Mouse (Mus musculus) telencephalon, adult 2 months (tissue): ENCODE measurements around the gene Snapc4.
A peak's percentile ranks its signal among the peaks of the same experiment; 100 is the strongest.
"Not testable (repeated sequence)": the region's sequence is repeated elsewhere in the genome, so short reads cannot be mapped to it uniquely, and the experiment has no call there.

Experiments
- DNase-seq: peaks from one replicate; pipeline ENCODE4 v3.0.0-alpha.2; 2011; ENCODE audit warnings: low read depth, low spot score

Snapc4 gene

DNA sequence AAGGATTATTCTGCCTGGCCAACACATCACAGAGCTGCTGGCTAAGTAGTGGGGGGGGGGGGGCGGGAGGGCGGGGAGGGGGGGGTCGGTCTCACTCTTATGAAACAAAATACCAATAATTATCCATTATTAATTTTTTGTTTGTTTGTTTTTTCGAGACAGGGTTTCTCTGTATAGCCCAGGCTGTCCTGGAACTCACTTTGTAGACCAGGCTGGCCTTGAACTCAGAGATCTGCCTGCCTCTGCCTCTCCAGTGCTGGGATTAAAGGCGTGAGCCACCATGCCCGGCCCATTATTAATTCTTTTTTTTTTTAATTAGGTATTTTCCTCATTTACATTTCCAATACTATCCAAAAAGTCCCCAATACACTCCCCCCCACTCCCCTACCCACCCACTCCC is 418 bp upstream of the Snapc4 start:
- DNase-seq, result not testable (repeated sequence)

DNA sequence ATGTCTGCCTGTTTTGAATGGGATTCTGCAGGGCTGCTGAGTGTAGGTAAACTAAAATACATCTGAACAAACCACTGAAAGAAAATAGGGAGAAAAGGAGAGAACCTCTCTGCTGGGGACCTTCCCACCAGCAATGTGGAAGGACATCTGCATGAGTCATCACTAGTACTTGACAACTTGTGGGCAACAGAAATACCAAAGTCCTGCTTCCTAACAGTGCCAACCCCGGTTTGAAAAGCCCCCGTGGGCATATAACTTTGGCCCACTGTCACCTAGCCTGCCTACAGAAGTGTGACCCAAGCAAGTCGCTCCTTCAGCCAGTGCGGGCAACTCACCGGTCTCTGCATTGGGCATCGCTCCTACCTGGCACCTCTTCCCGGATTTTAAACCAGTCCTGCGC is 8.1 kb downstream of the Snapc4 start:
- no peak for DNase-seq

DNA sequence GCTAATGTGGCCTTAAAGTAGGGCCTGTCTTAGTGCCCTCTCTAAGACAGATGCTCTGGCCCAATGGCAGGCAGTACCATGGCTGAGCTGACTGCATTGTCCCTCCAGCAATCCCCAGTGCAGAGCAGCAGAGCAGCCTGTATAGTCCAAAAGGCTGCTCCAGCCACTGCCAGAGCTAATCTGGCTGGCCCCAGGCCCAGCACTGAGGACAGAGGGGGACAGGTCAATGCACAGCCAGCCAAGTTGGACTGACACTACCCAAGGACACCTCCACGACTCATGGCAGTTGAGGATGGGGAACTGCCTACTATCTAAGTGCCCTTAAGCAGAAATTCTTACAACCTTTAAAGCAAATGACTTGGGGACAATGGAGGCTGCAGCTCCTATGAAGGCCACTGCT is 11.9 kb downstream of the Snapc4 start:
- DNase-seq, result no peak

DNA sequence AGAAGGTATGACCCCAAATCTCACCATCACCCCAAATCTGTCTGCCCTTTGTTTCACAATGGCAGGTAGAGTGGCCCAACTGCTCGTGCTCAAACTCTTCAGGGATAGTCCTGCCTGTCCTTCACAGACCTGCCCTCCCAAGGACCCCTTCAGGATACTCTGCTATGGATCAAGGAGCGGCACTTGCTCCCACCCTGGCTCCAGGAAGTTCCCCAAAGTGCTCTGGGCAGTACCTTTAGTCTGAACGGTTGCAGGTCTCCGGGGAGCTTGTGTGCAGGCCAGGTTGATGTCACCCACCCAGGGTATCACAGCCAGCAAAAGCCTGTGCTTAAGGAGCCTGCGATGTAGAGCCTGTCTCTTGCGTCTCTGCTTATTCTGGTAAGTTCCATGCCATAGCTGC is 12.5 kb downstream of the Snapc4 start:
- DNase-seq, result no peak

DNA sequence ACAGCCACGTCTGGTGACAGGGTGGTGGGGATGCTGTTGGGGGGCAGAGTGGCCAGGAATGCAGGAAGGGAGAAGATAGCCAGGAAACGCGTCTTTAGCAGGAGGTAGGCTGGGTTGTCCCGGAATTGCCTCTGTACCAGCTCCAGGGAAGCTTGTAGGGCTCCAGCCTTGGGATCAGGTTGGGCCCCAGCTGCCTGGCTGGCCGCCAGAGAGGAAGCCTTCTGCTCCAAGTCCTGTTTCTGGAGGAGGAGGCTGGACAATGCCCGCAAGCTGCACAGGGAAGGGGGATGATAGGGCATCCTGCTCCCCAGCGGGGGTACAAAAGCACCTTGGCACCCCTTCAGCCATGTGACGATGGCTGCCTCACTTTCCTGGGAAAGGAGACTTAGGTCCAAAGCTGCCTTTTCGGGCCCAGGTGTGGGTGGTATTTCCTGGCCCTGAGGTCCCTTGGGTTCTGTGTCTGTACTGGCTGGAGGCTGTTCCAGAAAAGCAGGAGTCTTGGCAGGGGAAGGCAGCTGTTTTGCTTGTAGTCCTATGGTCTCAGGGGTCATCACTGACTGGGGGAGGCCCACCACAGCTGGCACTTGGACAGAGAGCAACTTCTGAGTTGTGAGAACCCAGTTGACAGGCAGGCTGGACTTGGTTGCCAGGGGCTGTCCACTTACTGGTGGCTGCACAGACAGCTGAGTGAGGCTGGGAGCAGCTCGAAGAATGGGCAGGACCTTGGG is 15.6 kb downstream of the Snapc4 start:
- DNase-seq, result no peak

DNA sequence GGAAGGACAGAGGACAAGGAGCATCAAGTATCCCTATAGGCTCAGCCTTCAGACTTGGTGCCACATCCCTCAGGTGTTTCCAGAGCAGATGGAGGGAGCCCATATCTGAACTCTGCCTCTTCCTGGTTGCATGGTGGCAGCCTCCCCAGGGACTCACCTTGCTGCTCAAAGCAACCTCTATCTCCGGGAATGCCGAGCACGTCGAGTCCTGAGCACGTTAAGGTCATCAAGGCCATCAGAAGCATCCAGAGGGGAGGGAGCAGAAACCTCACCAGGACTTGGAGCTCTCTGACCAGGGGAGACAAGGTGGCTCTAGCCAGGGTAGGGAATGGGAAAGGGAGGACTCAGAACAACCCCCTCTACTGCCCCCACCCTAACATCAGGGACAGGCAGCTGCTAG is 17.0 kb downstream of the Snapc4 start:
- DNase-seq, result no peak

DNA sequence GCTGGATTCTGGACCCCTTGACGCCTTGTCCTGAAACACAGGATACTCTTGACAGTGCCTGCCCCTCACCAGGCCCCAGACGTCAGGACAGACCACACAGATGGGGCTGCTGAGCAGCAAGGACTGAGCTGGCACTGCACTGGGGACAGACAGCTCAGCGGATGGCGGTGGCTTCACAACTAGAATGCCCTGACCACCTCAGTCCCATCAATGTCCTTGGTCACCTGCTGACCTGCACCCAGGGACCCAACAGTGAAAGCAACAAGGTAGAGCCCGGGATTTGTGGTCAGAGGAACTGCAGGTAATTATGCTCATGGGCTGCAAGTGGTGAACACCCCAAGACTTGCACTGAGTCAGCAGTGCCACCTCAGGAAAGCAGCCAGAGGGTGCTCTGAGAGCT is 17.5 kb downstream of the Snapc4 start:
- DNase-seq, result no peak

DNA sequence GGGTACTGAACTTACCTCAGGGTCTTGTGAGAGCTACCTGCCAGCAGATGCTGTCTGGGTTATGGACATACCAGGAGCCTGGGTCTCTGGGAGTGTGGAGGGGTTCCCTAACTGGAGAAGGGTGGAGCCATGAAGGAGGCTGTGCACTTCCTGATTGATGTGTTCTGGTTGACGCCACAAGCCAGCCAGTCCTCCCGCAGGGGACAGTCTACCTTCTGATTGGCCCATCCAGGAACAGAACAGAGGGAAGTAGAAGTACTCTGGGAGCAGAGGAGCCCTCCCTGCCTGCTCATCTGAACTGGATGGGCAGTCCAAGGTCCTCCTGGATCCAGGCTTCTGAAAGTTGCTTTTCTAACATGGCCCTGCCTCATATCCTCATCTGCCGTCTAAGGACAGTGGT is 19.7 kb downstream of the Snapc4 start, which contains the start of gene Card9:
TSS of gene Card9 (minus strand) at position 147 of the 400 bp plus-strand sequence.
- no peak for DNase-seq

DNA sequence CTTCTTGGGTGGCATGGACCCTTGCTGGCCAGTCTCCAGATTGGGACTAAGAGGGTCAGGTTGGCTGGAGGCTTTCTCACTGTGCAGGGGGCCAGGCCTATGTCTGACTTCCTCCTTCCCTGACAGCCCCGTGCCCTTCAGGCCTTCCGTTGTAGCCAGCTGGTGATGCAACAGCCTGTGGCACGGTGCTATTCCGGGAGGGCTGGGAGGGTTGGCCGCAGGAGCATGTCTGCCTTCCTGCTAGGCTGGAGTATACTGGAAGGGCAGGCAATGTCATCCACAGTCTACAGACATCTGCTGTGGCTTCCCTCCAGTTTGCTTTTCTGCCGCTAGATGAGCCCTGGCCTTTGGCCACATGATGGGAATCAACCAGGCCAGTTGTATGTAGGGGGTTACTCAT is 20.5 kb downstream of the Snapc4 start:
- no peak for DNase-seq

DNA sequence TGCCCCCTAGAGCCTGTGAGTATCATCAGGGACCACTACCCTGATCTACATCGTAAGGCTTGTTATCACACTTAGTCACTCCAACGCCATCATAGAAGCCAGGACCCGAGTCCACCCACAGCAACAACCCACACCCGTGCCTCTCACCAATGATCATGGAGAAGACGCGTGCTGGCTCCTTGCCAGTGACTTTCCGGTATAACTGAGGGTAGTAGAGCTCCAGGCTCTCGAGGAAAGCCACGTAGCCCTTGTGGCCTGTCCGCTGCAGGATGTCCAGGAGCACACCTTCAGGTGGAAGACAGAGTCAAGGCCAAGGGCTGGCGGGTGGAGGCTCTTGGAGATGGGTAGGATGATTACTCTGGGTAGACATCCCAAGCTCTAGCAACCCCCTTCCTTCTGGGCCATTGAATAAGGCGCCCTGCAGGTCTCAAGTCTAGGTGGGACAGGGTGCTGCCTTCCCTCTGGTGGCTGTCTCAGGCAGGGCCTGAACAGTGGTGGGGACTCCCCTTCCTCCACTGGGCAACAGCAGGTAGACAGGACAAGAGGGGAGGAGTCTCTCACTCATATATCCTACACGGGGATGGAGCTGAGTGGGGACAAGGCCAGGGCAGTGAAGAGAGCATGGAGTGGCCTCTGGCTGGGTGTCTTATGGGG is 21.7 kb downstream of the Snapc4 start:
- DNase-seq, result no peak

DNA sequence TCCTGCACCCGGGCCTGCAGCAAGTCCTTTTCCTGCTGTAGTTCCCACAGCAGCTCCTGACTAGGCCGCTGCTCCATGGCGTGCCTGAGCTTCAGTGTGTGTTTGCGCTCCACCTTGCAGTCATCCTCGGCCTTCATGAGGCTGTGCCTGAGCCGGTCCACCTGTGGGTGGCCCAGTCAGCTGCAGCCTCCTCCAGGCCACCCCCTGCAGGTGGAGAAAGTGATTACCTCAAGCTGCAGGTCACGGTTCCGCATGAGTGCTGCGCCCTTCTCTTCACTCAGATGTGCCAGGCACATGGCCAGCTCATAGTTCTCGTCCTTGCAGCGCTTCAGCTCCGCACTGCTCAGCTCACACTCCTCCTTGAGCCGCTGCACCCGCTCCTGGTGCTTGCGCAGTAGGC is 23.0 kb downstream of the Snapc4 start:
- DNase-seq, result no peak

DNA sequence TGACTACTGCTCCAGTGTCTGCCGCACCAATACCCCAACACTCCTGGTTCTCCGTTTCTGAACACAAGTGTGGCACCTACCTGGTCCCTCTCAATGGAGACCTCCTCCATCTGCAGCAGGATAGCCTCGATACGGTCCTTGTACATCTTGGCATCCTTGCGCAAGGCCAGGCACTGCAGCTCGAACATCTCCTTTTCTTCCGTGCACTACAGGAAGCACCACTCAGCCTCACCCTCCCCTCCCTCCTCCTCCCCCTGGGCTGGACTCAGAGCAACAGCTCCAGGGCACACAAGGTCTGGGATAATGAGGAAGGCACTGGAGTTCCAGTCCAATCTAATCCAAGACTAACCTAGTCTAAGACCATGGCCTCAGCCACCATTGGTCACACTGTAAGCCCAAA is 23.8 kb downstream of the Snapc4 start:
- no peak for DNase-seq

DNA sequence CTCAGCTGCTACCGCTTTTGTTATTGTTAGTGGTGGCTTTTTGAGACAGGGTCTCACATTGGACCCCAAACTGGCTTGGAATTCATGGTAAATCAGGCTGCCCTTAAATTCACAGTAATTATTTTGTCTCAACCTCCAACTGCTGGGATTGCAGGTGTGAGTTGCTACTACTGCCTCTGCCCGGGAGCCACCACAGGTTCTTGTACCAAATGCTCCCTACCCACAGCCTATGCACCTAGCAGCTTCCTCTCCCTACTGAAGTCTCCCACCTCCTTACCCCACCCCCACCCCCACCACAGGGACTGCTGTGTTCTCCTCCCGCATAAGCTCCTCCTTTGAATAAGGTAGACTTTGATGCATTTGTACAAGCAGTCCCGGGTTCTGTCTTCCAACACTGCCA is 24.2 kb downstream of the Snapc4 start:
- DNase-seq, result no peak

DNA sequence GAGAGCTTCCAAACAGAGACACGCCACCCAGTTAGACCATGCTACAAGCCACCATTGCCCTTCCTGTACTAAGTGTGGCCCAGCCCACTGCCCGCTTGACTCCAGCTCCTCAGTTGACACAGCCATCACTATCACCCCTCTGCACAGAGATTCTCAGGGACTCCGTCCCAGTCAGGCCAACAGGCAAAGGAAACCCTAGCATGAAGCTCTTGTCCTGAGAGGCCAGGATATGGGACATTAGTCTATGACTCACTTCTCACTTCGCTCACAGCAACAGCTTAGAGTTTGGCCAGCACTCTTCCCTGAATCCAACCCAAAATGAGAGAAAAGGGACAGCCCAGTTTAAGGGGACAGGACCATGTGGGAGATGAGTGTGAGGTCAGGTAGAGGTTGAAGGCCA is 26.1 kb downstream of the Snapc4 start:
- no peak for DNase-seq

DNA sequence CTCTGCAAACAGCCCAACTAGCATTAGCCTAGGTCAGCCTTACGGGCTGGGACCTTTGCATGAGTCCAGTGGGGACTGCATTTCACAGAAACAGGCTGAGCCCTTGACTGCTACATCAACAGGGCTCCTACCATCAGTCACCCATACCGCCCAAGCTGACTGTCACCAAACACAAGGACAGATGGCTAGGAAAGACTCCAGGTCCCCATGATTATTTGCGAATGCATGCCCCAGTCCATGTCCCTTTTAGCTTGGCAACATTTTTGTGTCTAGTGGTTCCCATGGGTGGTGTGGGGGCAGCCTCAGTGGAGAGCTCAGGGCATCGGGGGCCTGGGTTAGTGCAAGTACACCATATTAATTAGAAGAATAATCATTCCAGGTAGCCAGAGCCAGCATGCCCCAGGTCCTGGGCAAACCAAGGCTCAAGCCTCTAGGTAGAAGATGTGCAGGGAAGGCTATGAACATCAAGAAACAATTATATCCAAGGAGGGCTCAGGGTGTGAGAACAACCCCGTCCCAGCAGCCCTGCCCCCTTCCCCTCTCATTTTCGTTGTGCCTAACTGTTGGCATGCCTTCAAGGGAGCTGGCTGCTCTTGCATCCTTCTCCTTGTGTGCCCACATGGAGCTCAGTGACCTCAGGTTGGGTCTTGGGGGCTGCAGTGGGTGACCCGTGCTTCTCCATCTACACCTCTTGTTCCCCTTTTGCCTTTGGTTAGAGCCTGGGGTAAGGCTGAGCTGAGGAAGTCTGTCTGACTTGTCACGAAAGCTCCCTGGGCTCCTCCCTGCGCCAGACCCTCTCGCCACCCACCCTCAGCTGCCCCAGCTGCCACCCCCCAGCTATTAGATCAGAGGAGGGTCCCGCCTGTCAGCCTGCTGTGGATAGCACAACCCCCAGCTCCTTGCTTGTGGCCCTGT is 27.1 kb downstream of the Snapc4 start:
- DNase-seq, result no peak

DNA sequence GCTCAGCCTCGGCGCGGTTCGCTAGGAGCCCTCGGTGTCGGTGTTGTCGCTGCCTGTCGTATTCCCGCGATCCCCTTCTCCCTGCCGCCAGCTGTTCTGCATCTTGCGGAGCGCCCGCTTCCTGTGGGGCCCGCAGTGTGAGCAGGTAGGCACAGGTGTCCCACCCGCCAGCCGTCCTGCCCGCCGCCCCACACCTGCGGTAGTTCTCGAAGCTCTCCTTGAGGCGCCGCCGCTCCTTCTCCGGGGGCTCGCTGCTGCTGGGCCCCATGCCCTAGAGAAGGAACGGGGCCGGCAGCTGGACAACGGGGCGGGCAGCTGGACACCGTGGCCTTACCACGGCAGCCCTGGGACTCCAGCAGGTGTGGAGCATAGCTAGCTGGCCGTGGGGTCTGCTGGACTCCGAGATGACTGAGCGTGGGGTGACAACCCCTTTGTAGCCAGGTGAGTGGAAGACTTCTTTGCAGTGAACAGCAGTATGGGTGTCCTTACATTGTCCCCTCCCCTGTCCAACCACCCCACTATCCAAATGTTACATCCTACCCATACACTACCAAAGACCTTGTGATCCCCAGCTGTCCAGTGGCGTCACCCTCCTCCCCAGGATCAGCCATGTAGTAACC is 28.1 kb downstream of the Snapc4 start:
- DNase-seq, result no peak

DNA sequence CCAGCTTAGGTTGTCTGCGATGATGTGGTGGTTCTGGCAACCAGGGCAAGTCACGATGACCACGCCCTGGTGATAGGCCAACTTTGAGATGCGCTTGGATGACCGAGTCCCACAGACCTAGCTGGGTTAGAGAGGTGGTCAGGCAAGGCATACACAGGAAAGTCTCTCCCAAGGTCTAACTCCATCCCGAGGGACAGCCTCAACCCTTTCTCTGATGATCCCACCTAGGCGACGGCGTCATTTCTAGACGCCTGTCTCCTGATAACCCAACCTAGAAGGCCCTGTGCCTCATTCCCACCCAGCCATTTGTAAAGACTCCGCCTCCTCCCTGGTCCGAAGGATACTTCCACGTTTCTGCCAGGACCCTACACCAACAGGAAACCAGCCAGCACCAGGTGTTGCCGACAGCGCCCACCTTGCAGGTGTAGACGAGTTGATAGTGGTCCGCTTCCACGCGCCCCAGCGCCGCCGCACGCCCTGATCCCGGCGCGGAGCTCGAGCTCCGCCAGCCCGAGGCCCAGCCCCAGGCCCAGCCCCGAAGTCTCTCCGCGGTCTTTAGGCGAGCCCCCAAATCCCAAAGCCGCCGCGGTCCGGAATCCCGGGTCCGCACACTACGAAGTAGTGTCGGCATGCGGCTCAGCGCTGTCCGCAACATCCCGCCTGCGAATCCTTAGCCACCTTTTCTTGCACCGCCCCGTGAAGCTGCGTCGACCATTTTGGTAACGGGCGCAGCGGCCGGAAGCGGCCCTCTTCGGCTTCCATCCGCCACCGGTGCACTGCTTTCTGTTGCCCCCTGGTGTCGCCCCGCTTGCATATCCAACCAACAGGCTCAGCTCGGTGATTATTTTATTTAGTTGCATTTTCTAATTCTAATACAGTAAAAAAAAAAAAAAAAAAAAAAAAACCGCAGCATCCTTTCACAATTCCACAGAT is 28.8 kb downstream of the Snapc4 start, which contains the start of gene Dnlz:
TSS of gene Dnlz (minus strand) at position 753 of the 933 bp plus-strand sequence.
- DNase-seq, result peak; percentile 93

DNA sequence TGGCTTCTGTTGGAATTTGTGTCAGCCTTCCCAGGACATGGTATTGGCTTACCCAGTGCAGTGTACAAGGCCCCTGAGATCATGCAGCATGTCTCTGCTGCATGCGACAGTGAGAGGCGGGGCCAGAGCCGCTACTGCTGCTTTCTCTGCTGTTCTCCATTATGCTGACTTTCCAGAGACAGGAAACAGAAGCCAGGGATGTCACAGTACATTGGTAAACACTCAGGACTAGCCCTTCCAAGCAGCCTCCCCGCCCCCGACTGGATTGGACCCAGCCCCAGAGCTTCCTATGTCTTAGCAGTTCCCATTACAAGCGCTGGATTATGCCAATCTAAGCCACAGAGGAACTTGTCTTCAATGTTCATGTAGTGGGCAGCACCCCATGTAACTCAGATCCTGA is 32.2 kb downstream of the Snapc4 start:
- DNase-seq, result no peak

DNA sequence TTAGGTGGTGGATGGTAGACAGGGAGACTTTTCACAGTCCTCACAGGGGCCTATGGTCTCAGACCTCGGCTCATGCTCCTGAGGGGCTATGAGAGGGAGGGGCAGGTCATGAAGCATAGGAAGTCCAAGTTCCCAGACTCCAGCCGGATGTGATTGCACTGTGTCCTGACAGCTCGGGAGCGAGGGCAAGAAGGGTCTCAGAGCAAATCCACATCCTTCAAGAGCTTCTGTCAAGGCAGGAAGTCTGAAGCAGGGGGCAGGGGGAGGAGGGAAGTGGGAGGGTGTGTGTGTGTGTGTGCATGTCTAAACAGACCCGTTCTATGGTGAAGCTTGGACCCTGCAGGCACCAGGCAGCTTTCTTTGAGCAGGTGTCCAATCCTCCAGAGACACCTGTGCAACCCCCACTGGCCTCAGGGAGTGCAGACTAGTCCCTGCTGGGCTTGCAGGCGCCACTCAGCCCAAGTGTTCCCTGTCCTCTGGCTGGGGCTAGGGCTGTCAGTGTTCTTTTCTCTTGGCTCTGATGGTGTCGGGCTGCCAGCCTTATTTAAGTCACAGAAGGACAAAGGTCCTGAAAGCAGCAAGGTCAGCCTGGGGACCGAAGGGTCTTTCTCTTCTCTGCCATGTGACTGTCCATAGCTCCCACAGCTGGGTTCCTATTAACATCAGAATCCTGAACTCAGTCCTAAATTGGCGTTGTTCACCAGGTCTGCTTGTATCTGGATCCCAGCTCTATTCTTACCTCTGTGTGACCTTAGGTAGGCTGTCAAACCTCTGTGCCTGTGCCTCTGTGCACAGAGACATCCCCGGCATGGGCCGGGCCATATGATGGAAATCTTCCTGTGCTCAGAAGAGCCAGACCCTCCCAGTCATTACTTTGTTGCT is 37.6 kb downstream of the Snapc4 start:
- no peak for DNase-seq

DNA sequence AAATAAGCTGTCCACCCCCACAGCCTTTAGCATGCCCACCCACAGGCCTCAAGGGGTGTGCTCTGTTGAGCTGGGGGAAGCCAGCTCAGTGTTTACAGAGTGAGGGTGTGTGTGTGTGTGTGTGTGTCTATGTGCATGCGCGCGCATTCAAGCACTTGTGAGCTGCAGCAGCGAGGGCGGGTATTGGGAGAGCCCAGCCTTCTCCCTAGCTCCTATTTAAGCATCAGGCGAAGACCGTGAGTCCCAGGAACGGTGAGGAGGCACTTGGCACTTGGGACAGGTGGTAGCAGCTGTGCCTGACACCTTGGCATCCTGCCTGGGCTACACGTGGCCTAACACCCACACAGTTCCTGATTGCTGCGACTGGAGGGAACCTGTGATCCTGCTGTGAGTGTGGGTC is 38.4 kb downstream of the Snapc4 start:
- DNase-seq, result peak; percentile 90
